7 mouse cellular contexts compared by ENCODE assay signal in genomic region chr4:47474730-47475643, GRCm38 (mm10). TPM values are rescaled to one million over a fixed set of nuclear protein-coding genes. Genes with fewer than 3 reads are reported as not detected.
DNase-seq lines count a peak whose midpoint lies in the region; ATAC-seq and TF ChIP-seq lines count a peak whose summit lies in the region.

No protein-coding gene starts in this region.

- no peak for TF ChIP-seq EP300 in lung, postnatal 0 days (IDR thresholded peaks at IDR 0.05)

- no peaks in the 10 kb centered on the region for H3K27me3 ChIP-seq in lung, postnatal 0 days (replicated peaks; ENCODE audit: insufficient read depth, low read length)
- H3K27me3 ChIP-seq in heart, embryonic 16.5 days (ENCODE audit: control insufficient read depth, insufficient read depth, low read length) = no peaks in the 10 kb centered on the region
- H3K27me3 ChIP-seq in midbrain, embryonic 10.5 days (ENCODE audit: low read depth, poor library complexity, severe bottlenecking) = no peaks in the 10 kb centered on the region

- no peak for TF ChIP-seq CTCF in lung, postnatal 0 days (IDR thresholded peaks at IDR 0.05)

- 11% methylated on average over 31 of the region's 31 CpGs for WGBS in lung, postnatal 0 days
- 12% methylated on average over 31 of the region's 31 CpGs for WGBS in heart, embryonic 16.5 days
- WGBS in midbrain, embryonic 10.5 days = 14% methylated on average over 31 of the region's 31 CpGs

- peak overlapping the region; percentile 79 for H3K4me3 ChIP-seq in lung, postnatal 0 days (ENCODE audit: low read depth, low read length)
- peak overlapping the region; percentile 94 for H3K4me3 ChIP-seq in heart, embryonic 16.5 days (ENCODE audit: low read length)
- peak overlapping the region; percentile 82 for H3K4me3 ChIP-seq in midbrain, embryonic 10.5 days

- H3K9ac ChIP-seq in lung, postnatal 0 days (replicated peaks; ENCODE audit: low read depth) = peak overlapping the region; percentile 62
- H3K9ac ChIP-seq in heart, embryonic 16.5 days (ENCODE audit: low read length) = peak overlapping the region; percentile 93

- H3K4me2 ChIP-seq in lung, postnatal 0 days (replicated peaks; ENCODE audit: low read depth, low read length) = peak overlapping the region; percentile 63
- peak overlapping the region; percentile 87 for H3K4me2 ChIP-seq in heart, embryonic 16.5 days (ENCODE audit: low read depth, low read length)

- H3K36me3 ChIP-seq in lung, postnatal 0 days (ENCODE audit: insufficient read depth, low read length) = peaks cover 21% of the 10 kb centered on the region
- H3K36me3 ChIP-seq in heart, embryonic 16.5 days (ENCODE audit: control insufficient read depth, insufficient read depth) = peaks cover 48% of the 10 kb centered on the region
- peaks cover 64% of the 10 kb centered on the region for H3K36me3 ChIP-seq in midbrain, embryonic 10.5 days

- no peaks in the 10 kb centered on the region for H3K9me3 ChIP-seq in lung, postnatal 0 days (ENCODE audit: low read length)
- no peaks in the 10 kb centered on the region for H3K9me3 ChIP-seq in heart, embryonic 16.5 days (replicated peaks; ENCODE audit: control insufficient read depth, low read length)
- H3K9me3 ChIP-seq in midbrain, embryonic 10.5 days (replicated peaks) = 0 out of 2 replicates have a peak, but pooled peaks cover 3% of the 10 kb centered on the region

- peak; percentile 24 for ATAC-seq in lung, postnatal 0 days
- ATAC-seq in heart, embryonic 16.5 days (replicated peaks; ENCODE audit: extremely low read depth, insufficient read depth, low FRiP score) = peak; percentile 19; the same call in 1 of the 2 replicates

- DNase-seq in lung, postnatal 0 days (ENCODE audit: low spot score) = peak; percentile 18
- no peak for DNase-seq in lung, postnatal 10 days
- peak; percentile 13 for DNase-seq in c-Kit-positive CD71-positive TER-119-negative erythroid progenitor cells, embryonic 14.5 days (ENCODE audit: low read depth)
- no peak for DNase-seq in midbrain, embryonic 10.5 days (ENCODE audit: low spot score)
- no peak for DNase-seq in cerebellum, postnatal 25 days
- no peak for DNase-seq in cerebellum, adult 9-10 months

- peak overlapping the region; percentile 83 for H3K27ac ChIP-seq in lung, postnatal 0 days (ENCODE audit: low read length)
- peak overlapping the region; percentile 98 for H3K27ac ChIP-seq in heart, embryonic 16.5 days (ENCODE audit: low read length)
- H3K27ac ChIP-seq in midbrain, embryonic 10.5 days (replicated peaks) = peak overlapping the region; percentile 94

- peaks cover 3% of the 10 kb centered on the region; the same call in 1 of the 2 replicates for H3K4me1 ChIP-seq in lung, postnatal 0 days (ENCODE audit: insufficient read depth, low read depth, low read length)
- H3K4me1 ChIP-seq in heart, embryonic 16.5 days (ENCODE audit: control insufficient read depth, insufficient read depth, low read length) = peaks cover 19% of the 10 kb centered on the region
- peaks cover 17% of the 10 kb centered on the region for H3K4me1 ChIP-seq in midbrain, embryonic 10.5 days

RNA-seq across cellular contexts. Expression of gene Sec61b, which starts 0.5 kb away (rescaled TPM):
- 304 and 337 TPM in 2 replicates for polyA plus RNA-seq in lung, postnatal 0 days (2015; fragmentation: Nextera tagmentation; extraction: Ambion mirVana)
- polyA plus RNA-seq in heart, embryonic 16.5 days (2015; fragmentation: Nextera tagmentation; extraction: Ambion mirVana) = 141 and 146 TPM in 2 replicates
- 339 and 378 TPM in 2 replicates for polyA plus RNA-seq in midbrain, embryonic 10.5 days (2016; fragmentation: Nextera tagmentation; extraction: Ambion mirVana)

RNA-seq across cellular contexts. Expression of gene Alg2, which starts 0.9 kb away (rescaled TPM):
- polyA plus RNA-seq in lung, postnatal 0 days (2015; fragmentation: Nextera tagmentation; extraction: Ambion mirVana) = 21.2 and 21.9 TPM in 2 replicates
- 24.2 and 28.5 TPM in 2 replicates for polyA plus RNA-seq in heart, embryonic 16.5 days (2015; fragmentation: Nextera tagmentation; extraction: Ambion mirVana)
- 93.2 and 110 TPM in 2 replicates for polyA plus RNA-seq in midbrain, embryonic 10.5 days (2016; fragmentation: Nextera tagmentation; extraction: Ambion mirVana)

Comparison
In these comparisons a context has a peak if more than half of its experiments do, and no peak if none do; other contexts are left out.
1. DNase-seq: peak in lung, postnatal 0 days (single experiment) and c-Kit-positive CD71-positive TER-119-negative erythroid progenitor cells, embryonic 14.5 days (single experiment); none in lung, postnatal 10 days (single experiment), midbrain, embryonic 10.5 days (single experiment), cerebellum, postnatal 25 days (0 of 2) and cerebellum, adult 9-10 months (single experiment).
2. Peak in every context shown above with its lines, with median percentiles within 50 percentile points of each other: H3K27ac ChIP-seq and H3K4me3 ChIP-seq.